Mouse (Mus musculus) limb, embryonic 13.5 days (tissue): ENCODE data around the gene Smug1. TPM values are rescaled to one million over a fixed set of nuclear protein-coding genes. Genes with fewer than 3 reads are reported as not detected.

Source experiments
- ATAC-seq: fragments of 200-750 bp; cut with Nextera tagmentation; 2 replicates; pipeline ENCODE4 v1.8.0; 2017; ENCODE audit warnings: low read depth, moderate number of reproducible peaks, moderate TSS enrichment; ENCODE audit not compliant: low FRiP score
- H3K27ac ChIP-seq: fragments of 300-500 bp; sonication (generic); 2 replicates; pipeline ENCODE4 v1.5.1; 2015; ENCODE audit warnings: inconsistent platforms, mild to moderate bottlenecking, moderate library complexity
- H3K27me3 ChIP-seq: fragments of 300-500 bp; sonication (generic); 2 replicates; pipeline ENCODE4 v1.6.1; 2015; ENCODE audit warnings: mild to moderate bottlenecking, inconsistent platforms
- H3K36me3 ChIP-seq: fragments of 300-500 bp; sonication (generic); 2 replicates; pipeline ENCODE4 v1.6.1; 2015; ENCODE audit warnings: inconsistent platforms, mild to moderate bottlenecking, moderate library complexity
- H3K4me1 ChIP-seq: fragments of 300-500 bp; sonication (generic); 2 replicates; pipeline ENCODE4 v1.6.1; 2015; ENCODE audit warnings: inconsistent platforms
- H3K4me2 ChIP-seq: fragments of 300-500 bp; sonication (generic); replicated peaks from 2 replicates; pipeline ENCODE4 v1.6.1; 2015; ENCODE audit warnings: inconsistent platforms, mild to moderate bottlenecking, moderate library complexity
- H3K4me3 ChIP-seq: fragments of 300-500 bp; sonication (generic); 2 replicates; pipeline ENCODE4 v1.5.1; 2015; ENCODE audit warnings: moderate library complexity, mild to moderate bottlenecking, inconsistent platforms
- H3K9ac ChIP-seq: fragments of 300-500 bp; sonication (generic); 2 replicates; pipeline ENCODE4 v1.6.1; 2015; ENCODE audit warnings: mild to moderate bottlenecking, inconsistent platforms
- H3K9me3 ChIP-seq: fragments of 300-500 bp; sonication (generic); 2 replicates; pipeline ENCODE4 v1.6.1; 2016; ENCODE audit warnings: inconsistent platforms
- WGBS: fragments of 180-500 bp; shearing (Covaris S2); methylation state at CpG from one replicate; pipeline ENCODE4 v1.1.7; 2015; 5-methylcytosine and 5-hydroxymethylcytosine counted together
- polyA plus RNA-seq: library from polyadenylated mRNA; unstranded; fragments of >200 nt; fragmentation: Nextera tagmentation; extraction: Ambion mirVana; gene quantifications from 2 replicates; pipeline ENCODE4 v1.2.1, GENCODE M21; 2015

The Smug1 gene
- polyA plus RNA-seq, 1 experiment from 2014 or later: 16.7 TPM

GRCm38 (mm10) chr15:103112309-103112708 is 54.6 kb downstream of the Smug1 start:
- Histone ChIP-seq H3K27me3 (peaks cover 66% of the 10 kb centered on the region), H3K9me3 (no peaks in the 10 kb centered on the region), H3K4me3 (no peak overlapping the region), H3K27ac (no peak overlapping the region), H3K36me3 (no peaks in the 10 kb centered on the region), H3K4me1 (peaks cover 42% of the 10 kb centered on the region), H3K4me2 (no peak overlapping the region), H3K9ac (no peak overlapping the region)
- no peak for ATAC-seq
- 43% methylated on average over 2 of the region's 2 CpGs for WGBS

- Histone ChIP-seq H3K9ac (no peak overlapping the region), H3K4me1 (peaks cover 18% of the 10 kb centered on the region), H3K36me3 (no peaks in the 10 kb centered on the region), H3K27ac (no peak overlapping the region), H3K9me3 (no peaks in the 10 kb centered on the region), H3K27me3 (peaks cover 65% of the 10 kb centered on the region), H3K4me2 (no peak overlapping the region), H3K4me3 (no peak overlapping the region)
- WGBS: 25% methylated on average over 4 of the region's 4 CpGs
- ATAC-seq: no peak
Observed at GRCm38 (mm10) chr15:103109940-103110339, 57.0 kb downstream of the Smug1 start.

DNA sequence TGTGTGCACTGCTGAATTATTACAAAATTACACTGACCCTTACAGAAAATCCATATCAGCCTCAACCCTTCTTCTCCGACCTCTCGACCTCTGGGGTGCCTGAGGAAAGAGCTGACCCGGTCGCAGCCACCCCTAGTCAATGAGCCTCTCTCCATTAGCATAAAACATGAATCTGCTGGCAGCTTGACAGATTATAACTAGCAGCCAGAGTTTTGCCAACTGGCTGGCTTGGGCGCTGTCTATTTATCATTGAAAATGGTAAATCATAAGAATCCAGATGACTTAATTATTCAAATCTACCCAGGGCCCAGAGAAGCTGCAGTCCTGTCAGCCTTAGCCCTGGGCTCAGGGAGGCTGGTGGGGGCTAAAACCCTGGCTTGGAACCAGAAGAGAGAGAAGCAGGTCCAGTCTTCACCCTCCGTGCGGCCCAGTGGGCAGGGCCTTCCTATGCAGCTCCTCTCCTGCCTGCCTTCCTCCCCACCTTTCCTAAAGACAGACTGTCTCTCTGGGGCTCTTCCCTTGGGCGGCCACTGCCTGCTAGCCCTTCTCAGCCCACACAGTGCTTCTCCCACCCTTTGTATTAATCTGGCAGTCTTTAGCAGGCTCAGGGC is 58.7 kb downstream of the Smug1 start:
- 70% methylated on average over 8 of the region's 8 CpGs for WGBS
- Histone ChIP-seq H3K27ac (no peak overlapping the region), H3K27me3 (peaks cover 67% of the 10 kb centered on the region), H3K4me2 (no peak overlapping the region), H3K9me3 (no peaks in the 10 kb centered on the region), H3K4me1 (peaks cover 7% of the 10 kb centered on the region; the same call in 1 of the 2 replicates), H3K9ac (no peak overlapping the region), H3K36me3 (no peaks in the 10 kb centered on the region), H3K4me3 (no peak overlapping the region)
- ATAC-seq: no peak

DNA sequence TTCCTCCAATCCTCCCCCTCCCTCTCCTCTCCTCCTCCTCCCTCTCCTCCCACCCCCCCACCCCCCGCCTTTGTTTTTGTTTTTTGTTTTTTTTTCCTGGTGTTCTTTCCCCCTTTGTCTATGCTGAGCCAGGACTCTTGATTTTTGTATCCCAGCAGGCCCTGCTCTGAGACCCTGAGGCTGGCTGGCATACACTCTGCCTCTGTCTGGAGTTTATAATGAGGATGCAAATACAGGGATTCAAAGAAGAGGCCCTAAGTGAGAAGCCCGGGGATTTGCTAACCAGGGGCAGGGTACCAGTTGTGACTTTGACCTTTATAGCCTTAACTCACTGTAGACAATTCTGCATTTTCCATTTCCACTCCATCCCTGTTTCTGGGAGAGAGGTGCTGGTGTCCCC is 60.7 kb downstream of the Smug1 start:
- 26% methylated on average over 2 of the region's 2 CpGs for WGBS

More for the DNA sequence above, 60.7 kb downstream of the Smug1 start:
- peaks cover 86% of the 10 kb centered on the region for H3K27me3 ChIP-seq
- H3K4me3 ChIP-seq: no peak overlapping the region
- no peak for ATAC-seq
- no peaks in the 10 kb centered on the region for H3K36me3 ChIP-seq
- H3K9ac ChIP-seq: no peak overlapping the region
- no peaks in the 10 kb centered on the region for H3K9me3 ChIP-seq
- H3K4me2 ChIP-seq: no peak overlapping the region
- H3K27ac ChIP-seq: no peak overlapping the region
- peaks cover 19% of the 10 kb centered on the region for H3K4me1 ChIP-seq

Other genes with a start within 250 kb of the Smug1 start
- 2.9 and 3.8 TPM in 2 replicates for gene Hoxc13, start 246.0 kb downstream of the Smug1 start, polyA plus RNA-seq
- 2.8 and 3.1 TPM in 2 replicates for gene Hoxc12, start 230.3 kb downstream of the Smug1 start, polyA plus RNA-seq
- gene Hoxc11, start 212.7 kb downstream of the Smug1 start, polyA plus RNA-seq: 2.1 and 2.6 TPM in 2 replicates
- gene Hoxc10, start 200.3 kb downstream of the Smug1 start, polyA plus RNA-seq: 11.0 and 11.3 TPM in 2 replicates
- gene Hoxc5, start 199.6 kb downstream of the Smug1 start, polyA plus RNA-seq: 5.2 and 6.7 TPM in 2 replicates
- gene Hoxc9, start 190.7 kb downstream of the Smug1 start, polyA plus RNA-seq: 1.7 and 2.1 TPM in 2 replicates
- 2.7 and 3.0 TPM in 2 replicates for gene Hoxc8, start 176.5 kb downstream of the Smug1 start, polyA plus RNA-seq
- gene Hoxc6, start 168.8 kb downstream of the Smug1 start, polyA plus RNA-seq: 2.5 and 2.8 TPM in 2 replicates
- 4.8 and 4.9 TPM in 2 replicates for gene Hoxc4, start 148.2 kb downstream of the Smug1 start, polyA plus RNA-seq
- 153 and 166 TPM in 2 replicates for gene Cbx5, start 72.7 kb upstream of the Smug1 start, polyA plus RNA-seq
- gene Hnrnpa1, start 73.3 kb upstream of the Smug1 start, polyA plus RNA-seq: 1,120 and 1,163 TPM in 2 replicates
- 2.8 and 3.8 TPM in 2 replicates for gene Nfe2, start 91.3 kb upstream of the Smug1 start, polyA plus RNA-seq
- gene Copz1, start 105.6 kb upstream of the Smug1 start, polyA plus RNA-seq: 283 TPM in 2 replicates
- gene Gpr84, start 143.5 kb upstream of the Smug1 start, polyA plus RNA-seq: 0.34 and 0.41 TPM in 2 replicates
- gene Zfp385a, start 173.0 kb upstream of the Smug1 start, polyA plus RNA-seq: 11.7 and 13.1 TPM in 2 replicates
- 55.2 and 55.3 TPM in 2 replicates for gene Itga5, start 199.7 kb upstream of the Smug1 start, polyA plus RNA-seq